Mouse (Mus musculus) lung, embryonic 14.5 days (tissue): ENCODE data around the gene Gm10961. TPM values are rescaled to one million over a fixed set of nuclear protein-coding genes. Genes with fewer than 3 reads are reported as not detected.
A peak's percentile ranks its signal among the peaks of the same experiment; 100 is the strongest.

Experiments used
- ATAC-seq: fragments of 200-750 bp; cut with Nextera tagmentation; 2 replicates; pipeline ENCODE4 v1.8.0; 2017; ENCODE audit warnings: mild to moderate bottlenecking, moderate TSS enrichment, moderate library complexity; ENCODE audit not compliant: insufficient read depth
- DNase-seq: peaks from one replicate; pipeline ENCODE4 v3.0.0-alpha.2; 2015
- H3K27ac ChIP-seq: fragments of 300-500 bp; sonication (generic); 2 replicates; pipeline ENCODE4 v1.5.1; 2014; ENCODE audit warnings: low read depth, mild to moderate bottlenecking, moderate library complexity
- H3K27me3 ChIP-seq: fragments of 300-500 bp; sonication (generic); 2 replicates; pipeline ENCODE4 v1.6.1; 2014; ENCODE audit warnings: low read length, control low read depth; ENCODE audit not compliant: insufficient read depth
- H3K36me3 ChIP-seq: fragments of 300-500 bp; sonication (generic); 2 replicates; pipeline ENCODE4 v1.6.1; 2014; ENCODE audit warnings: control low read depth; ENCODE audit not compliant: insufficient read depth
- H3K4me1 ChIP-seq: fragments of 300-500 bp; sonication (generic); 2 replicates; pipeline ENCODE4 v1.6.1; 2014; ENCODE audit warnings: antibody characterized with exemption, control low read depth; ENCODE audit not compliant: insufficient read depth
- H3K4me2 ChIP-seq: fragments of 300-500 bp; sonication (generic); 2 replicates; pipeline ENCODE4 v1.6.1; 2014; ENCODE audit warnings: mild to moderate bottlenecking
- H3K4me3 ChIP-seq: fragments of 300-500 bp; sonication (generic); 2 replicates; pipeline ENCODE4 v1.5.1; 2014; ENCODE audit warnings: low read depth, low read length
- H3K9ac ChIP-seq: fragments of 300-500 bp; sonication (generic); 2 replicates; pipeline ENCODE4 v1.6.1; 2014
- H3K9me3 ChIP-seq: fragments of 300-500 bp; sonication (generic); 2 replicates; pipeline ENCODE4 v1.6.1; 2016; ENCODE audit warnings: low read depth, low read length, control low read depth
- CTCF ChIP-seq: IDR thresholded peaks from 2 replicates; pipeline ENCODE4 v1.5.1; 2016; ENCODE audit warnings: antibody characterized with exemption, low read depth
- WGBS: fragments of 180-500 bp; shearing (Covaris S2); extraction: QIAGEN DNeasy Blood & Tissue Kit; methylation state at CpG from one replicate; pipeline ENCODE4 v1.1.7; 2014; 5-methylcytosine and 5-hydroxymethylcytosine counted together
- polyA plus RNA-seq: library from polyadenylated mRNA; unstranded; fragments of >200 nt; fragmentation: Nextera tagmentation; extraction: Ambion mirVana; gene quantifications from 2 replicates; pipeline ENCODE4 v1.2.1, GENCODE M21; 2014

Gm10961 gene
- polyA plus RNA-seq, 1 experiment from 2014 or later: not detected

DNA sequence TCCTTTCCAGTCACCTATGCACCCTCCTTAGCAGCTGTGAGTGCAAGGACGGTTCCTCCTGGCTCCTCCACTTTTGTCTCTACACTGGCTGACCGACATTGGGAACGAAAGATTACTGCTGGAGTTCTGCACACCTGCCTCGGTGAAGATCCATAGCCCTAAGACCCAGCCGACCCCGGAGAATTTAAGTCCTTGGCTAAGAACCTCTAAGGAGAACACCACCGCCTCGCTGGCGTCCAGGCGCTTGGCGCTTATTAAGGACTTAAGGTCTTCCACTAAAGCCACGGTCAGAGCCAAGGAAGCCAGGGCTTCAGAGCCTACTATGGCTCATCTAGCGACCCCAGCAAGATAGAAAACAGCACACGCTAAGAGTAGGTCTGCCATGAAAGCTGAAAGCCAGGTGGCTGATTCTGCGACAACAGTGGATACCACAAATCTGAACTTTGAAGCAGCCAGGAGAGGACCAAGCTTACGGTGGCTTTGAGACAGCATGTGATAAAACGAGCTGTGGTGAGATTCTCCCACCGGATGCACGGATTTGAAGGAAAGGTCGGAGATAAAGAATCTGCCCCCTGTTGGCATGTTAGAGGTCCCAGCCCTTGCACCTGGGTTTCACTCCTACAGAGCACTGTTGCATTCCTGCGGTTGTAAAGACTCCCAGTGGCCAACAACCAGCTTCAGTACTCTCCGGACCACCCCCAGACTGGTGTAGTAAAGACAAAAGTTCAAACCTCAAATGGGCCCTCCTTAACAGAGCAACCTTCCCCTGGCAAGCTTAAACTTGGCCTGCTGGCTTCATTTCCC lies 33.3 kb upstream of the Gm10961 start:
- WGBS: 6% methylated on average over 22 of the region's 22 CpGs
- Histone ChIP-seq H3K27me3 (peaks cover 91% of the 10 kb centered on the region), H3K27ac (no peak overlapping the region), H3K9ac (no peak overlapping the region), H3K4me3 (no peak overlapping the region), H3K4me1 (no peaks in the 10 kb centered on the region), H3K4me2 (no peak overlapping the region), H3K9me3 (no peaks in the 10 kb centered on the region), H3K36me3 (no peaks in the 10 kb centered on the region)
- DNase-seq (peak; percentile 23), ATAC-seq (no peak)
- no peak for TF ChIP-seq CTCF

DNA sequence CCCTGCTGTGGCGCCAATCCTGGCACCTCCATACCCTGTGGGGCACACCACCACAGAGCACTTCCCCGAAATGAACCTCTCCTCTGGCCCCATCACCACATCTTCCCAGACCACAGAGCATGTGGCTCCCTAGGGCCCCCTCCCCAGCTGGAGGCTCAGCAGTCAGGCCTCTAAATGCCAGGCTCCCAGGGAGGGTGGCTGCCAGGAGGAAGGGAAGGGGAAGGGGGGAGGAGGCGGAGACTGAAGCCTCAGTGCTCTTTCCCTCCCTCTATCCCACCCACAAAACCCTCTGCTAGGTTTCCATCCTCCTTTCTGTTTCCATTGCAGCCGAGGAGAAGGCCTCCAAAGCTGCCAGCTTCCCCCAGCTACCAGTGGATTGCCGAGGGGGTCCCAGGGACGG lies 31.0 kb upstream of the Gm10961 start:
- Histone ChIP-seq H3K27ac (no peak overlapping the region), H3K4me1 (no peaks in the 10 kb centered on the region), H3K4me2 (no peak overlapping the region), H3K9me3 (no peaks in the 10 kb centered on the region), H3K9ac (no peak overlapping the region), H3K36me3 (no peaks in the 10 kb centered on the region), H3K4me3 (no peak overlapping the region), H3K27me3 (peaks cover 68% of the 10 kb centered on the region)
- WGBS: 32% methylated on average over 6 of the region's 6 CpGs
- ATAC-seq: no peak
- TF ChIP-seq CTCF: no peak
- no peak for DNase-seq

- Histone ChIP-seq H3K36me3 (no peaks in the 10 kb centered on the region), H3K4me1 (no peaks in the 10 kb centered on the region), H3K9ac (no peak overlapping the region), H3K27me3 (peaks cover 20% of the 10 kb centered on the region), H3K27ac (no peak overlapping the region), H3K4me3 (no peak overlapping the region), H3K9me3 (no peaks in the 10 kb centered on the region), H3K4me2 (no peak overlapping the region)
- WGBS: 9% methylated on average over 4 of the region's 4 CpGs
- peak; percentile 86 for TF ChIP-seq CTCF
- no peak; the same call in 1 of the 2 replicates for ATAC-seq
- peak; percentile 75 for DNase-seq
These were observed 25.8 kb upstream of the Gm10961 start for GRCm38 (mm10) chr3:107605304-107605703.

DNA sequence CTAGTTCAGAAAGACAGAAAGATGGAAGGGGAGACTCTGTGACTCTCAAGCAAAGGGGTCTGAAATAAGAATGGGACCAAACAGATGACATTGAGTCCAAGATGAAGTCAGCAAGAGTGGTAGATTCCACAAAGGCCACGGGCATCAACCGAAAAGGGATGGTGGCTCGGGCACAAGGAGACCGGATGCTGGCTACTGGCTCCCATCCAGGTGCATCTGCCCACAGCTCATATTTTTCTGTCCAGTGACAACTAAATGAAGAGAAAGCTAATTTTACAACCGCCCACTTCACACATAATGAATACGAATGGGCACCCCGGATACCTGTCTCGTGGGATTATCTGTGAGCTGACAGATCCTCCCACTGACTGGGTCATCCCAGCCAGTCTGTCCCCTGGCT lies 23.9 kb upstream of the Gm10961 start:
- H3K9ac ChIP-seq: no peak overlapping the region
- H3K9me3 ChIP-seq: no peaks in the 10 kb centered on the region
- H3K4me1 ChIP-seq: no peaks in the 10 kb centered on the region
- no peak overlapping the region for H3K27ac ChIP-seq
- H3K27me3 ChIP-seq: peaks cover 4% of the 10 kb centered on the region; the same call in 1 of the 2 replicates
- TF ChIP-seq CTCF: no peak
- H3K4me2 ChIP-seq: no peak overlapping the region
- H3K36me3 ChIP-seq: peaks cover 18% of the 10 kb centered on the region
- no peak overlapping the region for H3K4me3 ChIP-seq
- WGBS: 69% methylated on average over 8 of the region's 8 CpGs
- DNase-seq: no peak
- no peak for ATAC-seq

DNA sequence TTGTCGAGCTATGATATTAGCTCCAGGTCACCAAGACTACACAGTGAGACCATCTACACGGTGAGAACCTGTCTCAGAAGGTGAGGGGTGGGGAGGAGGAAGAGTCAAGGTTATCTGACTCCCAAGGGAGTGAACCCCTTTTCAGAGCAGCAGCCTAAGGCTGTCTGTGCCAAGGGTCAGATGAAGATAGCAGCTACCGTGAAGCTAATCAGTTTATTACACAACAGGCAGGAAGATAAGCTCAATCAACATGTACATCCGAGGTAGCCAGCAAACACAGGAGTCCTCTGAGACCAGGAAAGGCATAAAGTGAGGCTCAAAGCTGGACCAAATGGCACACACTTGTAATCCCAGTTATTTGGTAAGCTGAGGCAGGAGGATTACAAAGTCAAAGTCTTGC lies 22.3 kb upstream of the Gm10961 start:
- DNase-seq (no peak), ATAC-seq (no peak)
- H3K36me3 ChIP-seq: peaks cover 32% of the 10 kb centered on the region
- no peak for TF ChIP-seq CTCF
- H3K4me2 ChIP-seq: no peak overlapping the region
- no peak overlapping the region for H3K27ac ChIP-seq
- H3K9ac ChIP-seq: no peak overlapping the region
- no peak overlapping the region for H3K4me3 ChIP-seq
- no peaks in the 10 kb centered on the region for H3K4me1 ChIP-seq
- H3K27me3 ChIP-seq: no peaks in the 10 kb centered on the region
- 44% methylated on average over 4 of the region's 4 CpGs for WGBS
- H3K9me3 ChIP-seq: no peaks in the 10 kb centered on the region

GRCm38 (mm10) chr3:107609376-107609775 lies 21.7 kb upstream of the Gm10961 start:
- 66% methylated on average over 3 of the region's 3 CpGs for WGBS
- H3K27ac ChIP-seq: no peak overlapping the region
- no peak for ATAC-seq
- no peak overlapping the region for H3K4me2 ChIP-seq
- H3K36me3 ChIP-seq: peaks cover 38% of the 10 kb centered on the region
- no peak for TF ChIP-seq CTCF
- no peaks in the 10 kb centered on the region for H3K9me3 ChIP-seq
- no peak for DNase-seq
- H3K4me1 ChIP-seq: no peaks in the 10 kb centered on the region
- H3K9ac ChIP-seq: no peak overlapping the region
- no peaks in the 10 kb centered on the region for H3K27me3 ChIP-seq
- no peak overlapping the region for H3K4me3 ChIP-seq

DNA sequence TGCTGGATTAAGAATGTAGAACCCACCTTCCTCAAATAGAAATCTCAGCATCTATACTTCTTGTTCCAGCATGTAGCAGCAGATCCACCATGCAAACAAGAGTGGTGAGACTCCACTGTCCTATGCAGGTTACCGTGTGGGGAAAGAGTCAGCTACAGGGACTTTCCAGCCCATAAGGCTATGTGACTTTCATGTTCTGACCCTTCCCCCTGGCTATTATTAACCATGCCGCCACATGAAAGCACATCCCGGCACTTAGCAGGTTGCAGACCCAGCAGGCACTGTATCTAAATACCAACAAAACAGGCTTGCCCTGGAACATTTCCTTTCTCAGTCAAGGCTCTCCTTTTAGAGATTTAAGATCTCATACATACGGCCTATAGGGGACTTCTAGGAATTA lies 19.7 kb upstream of the Gm10961 start:
- H3K9me3 ChIP-seq: no peaks in the 10 kb centered on the region
- WGBS: 72% methylated on average over 4 of the region's 4 CpGs

More for the DNA sequence above, 19.7 kb upstream of the Gm10961 start:
- H3K4me1 ChIP-seq: no peaks in the 10 kb centered on the region
- ATAC-seq (no peak), DNase-seq (no peak)
- peaks cover 58% of the 10 kb centered on the region for H3K36me3 ChIP-seq
- H3K9ac ChIP-seq: no peak overlapping the region
- H3K27me3 ChIP-seq: no peaks in the 10 kb centered on the region
- no peak overlapping the region for H3K27ac ChIP-seq
- no peak overlapping the region for H3K4me2 ChIP-seq
- no peak overlapping the region for H3K4me3 ChIP-seq
- no peak for TF ChIP-seq CTCF
